Mouse (Mus musculus) kidney, embryonic 15.5 days (tissue): Measurements from ENCODE around the gene Zfp266. TPM values are rescaled to one million over a fixed set of nuclear protein-coding genes. Genes with fewer than 3 reads are reported as not detected.

Source experiments
- ATAC-seq: fragments of 200-750 bp; cut with Nextera tagmentation; replicated peaks from 2 replicates; pipeline ENCODE4 v1.8.0; 2017; ENCODE audit warnings: moderate TSS enrichment; ENCODE audit not compliant: low FRiP score
- H3K27ac ChIP-seq: fragments of 300-500 bp; sonication (generic); 2 replicates; pipeline ENCODE4 v1.5.1; 2015; ENCODE audit warnings: mild to moderate bottlenecking, inconsistent platforms
- H3K27me3 ChIP-seq: fragments of 300-500 bp; sonication (generic); 2 replicates; pipeline ENCODE4 v1.6.1; 2015; ENCODE audit warnings: inconsistent platforms
- H3K36me3 ChIP-seq: fragments of 300-500 bp; sonication (generic); 2 replicates; pipeline ENCODE4 v1.6.1; 2015; ENCODE audit warnings: inconsistent platforms
- H3K4me1 ChIP-seq: fragments of 300-500 bp; sonication (generic); 2 replicates; pipeline ENCODE4 v1.6.1; 2015; ENCODE audit warnings: inconsistent platforms
- H3K4me2 ChIP-seq: fragments of 300-500 bp; sonication (generic); 2 replicates; pipeline ENCODE4 v1.6.1; 2015; ENCODE audit warnings: moderate library complexity, mild to moderate bottlenecking, inconsistent platforms
- H3K4me3 ChIP-seq: fragments of 300-500 bp; sonication (generic); replicated peaks from 2 replicates; pipeline ENCODE4 v1.5.1; 2015; ENCODE audit warnings: mild to moderate bottlenecking, inconsistent platforms
- H3K9ac ChIP-seq: fragments of 300-500 bp; sonication (generic); 2 replicates; pipeline ENCODE4 v1.6.1; 2015; ENCODE audit warnings: mild to moderate bottlenecking, inconsistent platforms
- H3K9me3 ChIP-seq: fragments of 300-500 bp; sonication (generic); replicated peaks from 2 replicates; pipeline ENCODE4 v1.6.1; 2016; ENCODE audit warnings: inconsistent platforms
- WGBS: fragments of 180-500 bp; shearing (Covaris S2); methylation state at CpG from one replicate; pipeline ENCODE4 v1.1.7; 2015; ENCODE audit warnings: mixed read lengths; 5-methylcytosine and 5-hydroxymethylcytosine counted together
- polyA plus RNA-seq: library from polyadenylated mRNA; unstranded; fragments of >200 nt; fragmentation: Nextera tagmentation; extraction: Ambion mirVana; gene quantifications from 2 replicates; pipeline ENCODE4 v1.2.1, GENCODE M21; 2015

Gene Zfp266
- polyA plus RNA-seq, 1 experiment from 2014 or later = 102 TPM

DNA sequence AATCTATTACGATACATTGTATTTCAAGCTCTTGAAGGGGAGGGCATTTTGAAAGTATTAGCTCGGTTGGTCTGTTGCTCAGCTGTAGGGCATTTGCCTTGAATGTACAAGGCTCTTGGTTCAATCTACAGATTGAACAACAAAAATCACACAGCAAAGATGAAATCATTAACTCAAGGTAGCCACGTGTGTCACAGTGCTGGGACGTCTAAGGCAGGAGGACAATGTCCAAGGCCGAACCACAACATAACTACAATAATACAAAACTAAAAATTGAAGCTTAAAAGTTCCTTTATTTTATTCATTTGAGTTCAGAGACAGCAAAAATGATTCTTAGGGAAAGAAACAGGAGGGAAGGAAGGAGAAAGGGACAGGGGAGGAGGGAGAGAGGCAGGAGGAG is 31.7 kb downstream of the Zfp266 start:
- H3K9me3 ChIP-seq = no peaks in the 10 kb centered on the region
- no peak overlapping the region for H3K4me2 ChIP-seq
- WGBS = 87% methylated on average over 5 of the region's 5 CpGs
- no peak for ATAC-seq
- peaks cover 29% of the 10 kb centered on the region for H3K36me3 ChIP-seq
- H3K27me3 ChIP-seq = no peaks in the 10 kb centered on the region
- H3K27ac ChIP-seq = no peak overlapping the region
- peaks cover 28% of the 10 kb centered on the region for H3K4me1 ChIP-seq
- no peak overlapping the region for H3K9ac ChIP-seq
- no peak overlapping the region for H3K4me3 ChIP-seq

DNA sequence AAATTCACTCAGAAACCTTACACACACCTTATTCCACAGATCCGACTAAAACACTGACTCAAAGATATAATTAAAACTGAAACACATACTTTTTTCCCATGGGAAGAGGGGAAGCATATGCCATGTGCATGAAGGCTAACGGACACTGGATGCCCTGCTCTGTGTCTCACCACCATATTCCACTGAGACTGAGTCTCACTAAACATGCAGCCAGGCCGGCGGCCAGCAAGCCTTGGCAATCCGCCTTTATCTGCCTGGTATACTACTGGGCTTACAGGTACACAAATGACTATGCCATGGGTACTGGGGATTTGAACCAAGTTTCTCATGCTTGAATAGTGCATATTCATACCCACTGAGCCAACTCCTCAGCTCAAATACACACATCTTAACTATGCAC is 41.8 kb downstream of the Zfp266 start:
- no peaks in the 10 kb centered on the region for H3K27me3 ChIP-seq
- peaks cover 85% of the 10 kb centered on the region for H3K36me3 ChIP-seq
- H3K4me2 ChIP-seq = no peak overlapping the region
- no peaks in the 10 kb centered on the region for H3K9me3 ChIP-seq
- ATAC-seq = no peak
- no peak overlapping the region for H3K27ac ChIP-seq
- H3K4me1 ChIP-seq = no peaks in the 10 kb centered on the region
- H3K4me3 ChIP-seq = no peak overlapping the region
- no peak overlapping the region for H3K9ac ChIP-seq
- WGBS = 93% methylated on average over 5 of the region's 5 CpGs

DNA sequence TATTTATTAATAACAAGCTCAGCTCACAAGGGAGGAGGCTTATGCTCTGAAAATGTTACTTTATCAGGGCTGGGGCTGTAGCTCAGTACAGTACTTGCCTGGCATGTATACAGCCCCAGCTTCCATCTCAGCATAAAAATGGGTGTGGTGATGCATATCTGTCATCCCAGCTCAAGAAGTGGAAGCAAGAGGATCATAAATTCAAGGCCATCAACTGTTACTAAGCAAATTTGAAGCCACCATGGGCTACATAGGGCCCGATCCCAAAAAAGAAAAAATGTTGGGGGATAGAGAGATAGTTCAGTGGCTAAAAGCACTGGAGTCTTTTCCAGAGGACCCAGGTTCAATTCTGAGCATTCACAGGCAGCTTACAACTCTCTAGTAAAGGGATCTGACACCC is 44.6 kb downstream of the Zfp266 start:
- Histone ChIP-seq H3K27me3 (no peaks in the 10 kb centered on the region), H3K9ac (no peak overlapping the region), H3K36me3 (peaks cover 85% of the 10 kb centered on the region), H3K27ac (no peak overlapping the region), H3K4me2 (no peak overlapping the region), H3K4me3 (no peak overlapping the region), H3K4me1 (no peaks in the 10 kb centered on the region), H3K9me3 (no peaks in the 10 kb centered on the region)
- 96% methylated on average over 1 of the region's 1 CpGs for WGBS
- no peak for ATAC-seq

DNA sequence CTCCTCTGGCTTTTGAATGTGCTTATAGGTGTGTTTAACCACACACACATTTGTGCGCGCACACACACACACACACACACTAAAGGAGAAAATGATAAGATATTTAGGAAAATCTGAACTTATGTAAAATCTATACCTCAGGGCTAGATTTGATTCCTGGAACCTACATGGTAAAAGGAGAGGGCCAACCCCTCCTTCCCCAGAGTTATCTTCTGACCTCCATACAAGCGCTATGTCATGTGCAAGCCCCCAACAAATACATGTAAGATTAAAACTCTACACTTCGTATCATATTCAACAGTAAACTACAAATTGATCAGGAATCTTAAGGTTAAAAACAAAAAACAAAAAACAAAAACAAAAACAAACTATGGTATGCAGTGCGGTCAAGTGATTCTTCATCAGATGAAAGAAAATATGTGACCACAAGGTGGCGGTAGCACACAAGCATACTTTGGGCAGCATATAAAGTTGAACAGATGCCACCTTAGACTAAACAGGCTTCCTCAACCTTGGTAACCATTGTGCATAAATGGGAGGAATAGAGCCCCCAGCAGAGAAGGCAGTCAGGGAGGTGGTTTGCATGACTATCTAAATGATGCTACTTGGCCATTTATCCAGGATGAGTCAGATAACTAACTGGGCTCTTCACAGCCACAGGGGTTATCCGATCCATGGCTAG is 54.3 kb downstream of the Zfp266 start:
- H3K4me3 ChIP-seq = no peak overlapping the region
- H3K9ac ChIP-seq = no peak overlapping the region
- H3K36me3 ChIP-seq = peaks cover 36% of the 10 kb centered on the region
- 0 out of 2 replicates have a peak, but pooled peaks cover 5% of the 10 kb centered on the region for H3K27me3 ChIP-seq
- 55% methylated on average over 7 of the region's 7 CpGs for WGBS
- H3K4me1 ChIP-seq = no peaks in the 10 kb centered on the region
- peak; percentile 71 for ATAC-seq
- no peak overlapping the region for H3K27ac ChIP-seq
- H3K9me3 ChIP-seq = peaks cover 8% of the 10 kb centered on the region; the same call in 1 of the 2 replicates
- H3K4me2 ChIP-seq = no peak overlapping the region

DNA sequence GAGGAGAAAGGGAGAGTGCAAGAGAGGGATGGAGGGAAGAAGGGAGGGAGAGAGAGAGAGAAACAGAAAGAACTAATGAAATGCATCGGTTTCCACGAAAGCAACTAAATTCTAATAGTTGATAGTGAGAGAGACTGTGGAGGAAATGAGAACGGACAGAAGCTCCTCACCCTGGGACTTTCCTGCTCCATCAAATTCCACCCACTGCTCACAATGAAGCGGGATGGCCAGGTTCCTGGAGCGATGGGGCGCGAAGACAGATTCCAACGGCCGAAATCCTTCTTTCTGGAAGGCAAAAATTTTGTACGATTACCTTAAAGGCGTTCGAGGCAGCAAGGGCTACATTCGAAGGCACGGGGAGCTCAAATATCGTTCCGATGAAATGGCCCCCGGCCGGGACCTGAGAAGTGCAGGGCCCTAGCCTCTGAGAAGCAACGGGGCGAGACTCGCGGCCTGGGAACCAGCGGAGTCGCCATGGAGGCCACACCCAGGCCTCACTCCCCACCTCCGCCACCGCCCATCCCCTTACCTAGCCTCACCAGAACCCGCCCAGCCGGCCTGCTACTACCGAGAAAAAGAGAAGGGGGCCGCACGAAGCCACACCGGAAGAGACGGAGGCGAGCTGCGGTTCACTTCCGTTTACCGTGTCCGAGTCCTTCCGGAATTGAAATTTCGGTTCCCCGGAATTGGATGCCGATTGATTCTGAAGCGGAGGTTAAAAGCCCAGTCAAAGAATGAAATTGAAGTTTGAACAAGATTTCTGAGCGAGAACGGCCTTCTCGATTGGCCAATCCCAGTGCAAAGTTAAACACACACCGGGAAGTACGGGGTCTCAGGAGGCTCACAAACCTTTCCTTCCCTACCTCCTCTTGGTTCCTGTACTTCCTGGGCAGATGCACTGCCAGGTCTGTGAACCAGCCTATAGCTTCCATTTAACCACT is 61.6 kb downstream of the Zfp266 start, which contains the start of gene Zfp26:
Zfp26 (minus strand) TSS at position 786 of the 941 bp plus-strand sequence.
- WGBS = under 1% methylated on average over 48 of the region's 48 CpGs
- Histone ChIP-seq H3K4me2 (peak within 1 kb of the TSS; percentile 73), H3K9ac (peak within 1 kb of the TSS; percentile 84), H3K4me3 (peak within 1 kb of the TSS; percentile 84), H3K27me3 (0 out of 2 replicates have a peak, but pooled peaks cover 5% of the 10 kb centered on the region), H3K27ac (peak within 1 kb of the TSS; percentile 95), H3K4me1 (peaks cover 16% of the 10 kb centered on the region), H3K36me3 (peaks cover 30% of the 10 kb centered on the region), H3K9me3 (no peaks in the 10 kb centered on the region)
- ATAC-seq = peak; percentile 96

- Histone ChIP-seq H3K27ac (no peak overlapping the region), H3K9me3 (no peaks in the 10 kb centered on the region), H3K9ac (no peak overlapping the region), H3K4me2 (no peak overlapping the region), H3K4me3 (no peak overlapping the region), H3K36me3 (peaks cover 63% of the 10 kb centered on the region), H3K4me1 (peaks cover 6% of the 10 kb centered on the region), H3K27me3 (no peaks in the 10 kb centered on the region)
- ATAC-seq = no peak
- 88% methylated on average over 4 of the region's 4 CpGs for WGBS
These were observed 67.6 kb downstream of the Zfp266 start for GRCm38 (mm10) chr9:20453647-20454046.

GRCm38 (mm10) chr9:20451493-20451892 is 69.7 kb downstream of the Zfp266 start:
- no peaks in the 10 kb centered on the region for H3K4me1 ChIP-seq
- no peak overlapping the region for H3K4me3 ChIP-seq
- WGBS = 97% methylated on average over 1 of the region's 1 CpGs
- ATAC-seq = no peak
- no peak overlapping the region for H3K9ac ChIP-seq
- no peak overlapping the region for H3K27ac ChIP-seq
- no peak overlapping the region for H3K4me2 ChIP-seq
- H3K9me3 ChIP-seq = no peaks in the 10 kb centered on the region
- no peaks in the 10 kb centered on the region for H3K27me3 ChIP-seq
- peaks cover 64% of the 10 kb centered on the region for H3K36me3 ChIP-seq

Other genes starting within 250 kb of the Zfp266 start
- gene Olfr39, start 239.1 kb downstream of the Zfp266 start, polyA plus RNA-seq = not detected in 2 replicates
- not detected in 2 replicates for gene Olfr873, start 222.9 kb downstream of the Zfp266 start, polyA plus RNA-seq
- not detected in 2 replicates for gene Olfr18, start 185.3 kb downstream of the Zfp266 start, polyA plus RNA-seq
- gene Zfp560, start 136.2 kb downstream of the Zfp266 start, polyA plus RNA-seq = 32.9 and 35.6 TPM in 2 replicates
- 17.8 and 21.9 TPM in 2 replicates for gene Zfp26, start 61.3 kb downstream of the Zfp266 start, polyA plus RNA-seq
- gene Zfp426, start 28.7 kb downstream of the Zfp266 start, polyA plus RNA-seq = 20.0 and 20.3 TPM in 2 replicates
- 15.7 and 16.4 TPM in 2 replicates for gene Zfp846, start 59.9 kb upstream of the Zfp266 start, polyA plus RNA-seq
- gene Ubl5, start 121.5 kb upstream of the Zfp266 start, polyA plus RNA-seq = 385 and 422 TPM in 2 replicates
- 21.1 and 22.2 TPM in 2 replicates for gene Fbxl12, start 123.3 kb upstream of the Zfp266 start, polyA plus RNA-seq
- 55.3 and 55.4 TPM in 2 replicates for gene Pin1, start 130.7 kb upstream of the Zfp266 start, polyA plus RNA-seq
- 4.7 and 7.1 TPM in 2 replicates for gene Olfm2, start 224.9 kb upstream of the Zfp266 start, polyA plus RNA-seq